Comparison of ENCODE assay signal across 9 mouse cellular contexts in the genomic region with DNA sequence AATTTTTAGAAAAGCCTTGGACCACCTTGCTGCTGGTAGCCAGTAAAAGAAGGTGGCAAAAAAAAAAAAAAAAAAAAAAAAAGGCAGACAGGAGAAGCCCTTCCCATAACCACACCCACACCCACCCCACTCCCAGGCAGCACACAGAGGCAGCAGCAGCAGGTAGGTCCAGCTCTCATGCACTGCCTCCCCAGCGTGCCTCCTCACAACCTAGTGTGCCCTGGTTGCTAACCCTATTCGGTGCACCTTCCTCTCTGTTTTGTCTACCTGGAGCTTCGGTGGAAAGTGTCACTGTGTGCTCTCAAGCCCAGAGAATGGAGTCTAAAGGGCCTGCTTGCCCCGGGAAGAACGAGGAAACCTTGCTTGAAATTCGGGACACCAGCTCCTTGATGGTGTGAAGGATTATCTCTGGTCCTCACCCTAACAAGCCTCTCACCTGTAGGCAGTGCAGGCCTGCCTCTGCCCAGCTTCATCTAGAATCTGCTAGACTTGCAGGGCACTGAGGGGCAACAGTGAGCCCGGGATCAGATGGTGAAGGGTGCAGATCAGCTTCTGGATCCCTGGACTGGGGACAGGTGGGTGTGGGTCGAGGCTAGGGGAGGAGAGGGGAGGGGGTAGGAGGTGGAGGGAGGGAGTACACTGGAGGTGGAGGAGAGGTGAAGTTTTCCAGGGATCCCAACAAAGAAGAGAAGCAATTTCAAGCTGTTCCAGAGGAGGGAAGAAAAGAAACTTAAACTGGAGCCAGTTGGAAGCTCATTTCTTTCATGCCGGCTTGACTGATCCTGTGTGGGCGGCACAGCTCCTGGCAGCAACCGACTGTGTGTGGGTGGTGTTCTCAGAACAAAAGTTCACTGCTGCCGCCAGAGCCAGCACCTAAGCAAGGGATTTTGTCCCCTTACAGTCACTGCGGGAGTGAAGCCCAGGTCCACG.
A peak's percentile ranks its signal among the peaks of the same experiment; 100 is the strongest.
DNase-seq lines count a peak whose midpoint lies in the region; ATAC-seq and TF ChIP-seq lines count a peak whose summit lies in the region.
"Had no signal": no experiment of that assay in that cellular context is flagged by ENCODE, and none has a peak within 500 bp of the region (broad histone marks: within the 10 kb centered on the region; RNA-seq: fewer than 3 reads in every experiment).

No protein-coding gene starts in this region.

- H3K4me2 ChIP-seq in kidney, postnatal 0 days (ENCODE audit: low read length) = 0 out of 2 replicates have a peak overlapping the region, but pooled peaks have one; percentile 1
- H3K4me2 ChIP-seq in forebrain, embryonic 11.5 days (ENCODE audit: low read depth, low read length, severe bottlenecking) = no peak overlapping the region
- H3K4me2 ChIP-seq in lung, postnatal 0 days (replicated peaks; ENCODE audit: low read depth, low read length) = no peak overlapping the region
- H3K4me2 ChIP-seq: midbrain, embryonic 12.5 days had no signal

- H3K4me3 ChIP-seq in kidney, postnatal 0 days (replicated peaks; ENCODE audit: low read depth, low read length) = no peak overlapping the region
- no peak overlapping the region for H3K4me3 ChIP-seq in forebrain, embryonic 11.5 days (ENCODE audit: low read depth, low read length)
- no peak overlapping the region for H3K4me3 ChIP-seq in lung, postnatal 0 days (ENCODE audit: low read depth, low read length)
- H3K4me3 ChIP-seq: midbrain, embryonic 12.5 days had no signal

- TF ChIP-seq CTCF in kidney, postnatal 0 days (IDR thresholded peaks at IDR 0.05; ENCODE audit: low read depth) = no peak
- no peak for TF ChIP-seq CTCF in lung, postnatal 0 days (IDR thresholded peaks at IDR 0.05)

- 25% methylated on average over 14 of the region's 14 CpGs for WGBS in kidney, postnatal 0 days
- WGBS in forebrain, embryonic 11.5 days = 43% methylated on average over 14 of the region's 14 CpGs
- 35% methylated on average over 14 of the region's 14 CpGs for whole genome bisulfite sequencing in lung, postnatal 0 days

- no peaks in the 10 kb centered on the region for H3K36me3 ChIP-seq in kidney, postnatal 0 days (ENCODE audit: insufficient read depth, low read length)
- H3K36me3 ChIP-seq in forebrain, embryonic 11.5 days (ENCODE audit: control insufficient read depth, insufficient read depth, low read length) = no peaks in the 10 kb centered on the region
- no peaks in the 10 kb centered on the region for H3K36me3 ChIP-seq in lung, postnatal 0 days (ENCODE audit: insufficient read depth, low read length)
- H3K36me3 ChIP-seq: midbrain, embryonic 12.5 days had no signal

- 0 out of 2 replicates have a peak, but pooled peaks cover 8% of the 10 kb centered on the region for H3K4me1 ChIP-seq in kidney, postnatal 0 days (replicated peaks; ENCODE audit: insufficient read depth, low read length)
- no peaks in the 10 kb centered on the region for H3K4me1 ChIP-seq in forebrain, embryonic 11.5 days (replicated peaks; ENCODE audit: control insufficient read depth, insufficient read depth, low read length)
- peaks cover 11% of the 10 kb centered on the region for H3K4me1 ChIP-seq in lung, postnatal 0 days (ENCODE audit: insufficient read depth, low read depth, low read length)

- H3K9ac ChIP-seq in kidney, postnatal 0 days (ENCODE audit: low read depth, low read length) = no peak overlapping the region
- H3K9ac ChIP-seq in forebrain, embryonic 11.5 days (ENCODE audit: low read length) = no peak overlapping the region
- H3K9ac ChIP-seq in lung, postnatal 0 days (replicated peaks; ENCODE audit: low read depth) = no peak overlapping the region
- H3K9ac ChIP-seq: midbrain, embryonic 12.5 days had no signal

- no peaks in the 10 kb centered on the region for H3K27me3 ChIP-seq in kidney, postnatal 0 days (ENCODE audit: insufficient read depth, low read length)
- H3K27me3 ChIP-seq in forebrain, embryonic 11.5 days (ENCODE audit: control insufficient read depth, insufficient read depth, low read length) = no peaks in the 10 kb centered on the region
- H3K27me3 ChIP-seq in lung, postnatal 0 days (replicated peaks; ENCODE audit: insufficient read depth, low read length) = no peaks in the 10 kb centered on the region
- H3K27me3 ChIP-seq: midbrain, embryonic 12.5 days had no signal

- peak overlapping the region; percentile 44; the same call in 1 of the 2 replicates for H3K27ac ChIP-seq in kidney, postnatal 0 days
- no peak overlapping the region for H3K27ac ChIP-seq in forebrain, embryonic 11.5 days (ENCODE audit: low read depth, low read length)
- H3K27ac ChIP-seq in lung, postnatal 0 days (ENCODE audit: low read length) = no peak overlapping the region
- H3K27ac ChIP-seq: midbrain, embryonic 12.5 days had no signal

- no peaks in the 10 kb centered on the region for H3K9me3 ChIP-seq in kidney, postnatal 0 days (replicated peaks; ENCODE audit: low read length)
- no peaks in the 10 kb centered on the region for H3K9me3 ChIP-seq in forebrain, embryonic 11.5 days (ENCODE audit: control insufficient read depth, low read length)
- no peaks in the 10 kb centered on the region for H3K9me3 ChIP-seq in lung, postnatal 0 days (ENCODE audit: low read length)
- H3K9me3 ChIP-seq: midbrain, embryonic 12.5 days had no signal

- ATAC-seq in kidney, postnatal 0 days (replicated peaks; ENCODE audit: low FRiP score, low read depth) = no peak
- peak; percentile 12; the same call in 1 of the 2 replicates for ATAC-seq in forebrain, embryonic 11.5 days (replicated peaks; ENCODE audit: low FRiP score)
- ATAC-seq in lung, postnatal 0 days = peak; percentile 39

- DNase-seq in kidney, postnatal 0 days (ENCODE audit: low spot score) = peak; percentile 77
- no peak for DNase-seq in kidney, adult 11 months
- DNase-seq in ZHBTc4 (ENCODE audit: low read depth, low spot score) = peak; percentile 58
- no peak for DNase-seq in forebrain, embryonic 11.5 days (ENCODE audit: low spot score)
- DNase-seq in layer of hippocampus, adult 18-20 months (ENCODE audit: low spot score in 2 of 2) = peak; percentile 67 to 90
- peak; percentile 40 for DNase-seq in lung, postnatal 0 days (ENCODE audit: low spot score)
- peak; percentile 82 for DNase-seq in thymus, postnatal 14 days
- no peak for DNase-seq in embryo, embryonic 11 days

- TF ChIP-seq EP300 in lung, postnatal 0 days (IDR thresholded peaks at IDR 0.05) = no peak

Comparison
In these comparisons a context has a peak if more than half of its experiments do, and no peak if none do; other contexts are left out.
1. DNase-seq: peak in kidney, postnatal 0 days (single experiment), ZHBTc4 (single experiment), layer of hippocampus, adult 18-20 months (2 of 2), lung, postnatal 0 days (single experiment) and thymus, postnatal 14 days (single experiment); none in kidney, adult 11 months (single experiment), forebrain, embryonic 11.5 days (single experiment) and embryo, embryonic 11 days (single experiment).